Mouse (Mus musculus): ENCODE results near the gene Hormad1.
"Not testable (repeated sequence)": the region's sequence is repeated elsewhere in the genome, so short reads cannot be mapped to it uniquely, and the experiment has no call there.

Hormad1 gene

GRCm38 (mm10) chr3:95569585-95569984 lies 10.1 kb downstream of the Hormad1 start:
- no peak for DNase-seq

GRCm38 (mm10) chr3:95587754-95588603 lies 28.5 kb downstream of the Hormad1 start:
- DNase-seq, result no peak

GRCm38 (mm10) chr3:95588604-95589086 lies 29.2 kb downstream of the Hormad1 start, which contains the start of gene Golph3l:
Gene Golph3l, plus strand, starts transcription at chr3:95588934.
- peak; percentile 94 to 95 for DNase-seq

DNA sequence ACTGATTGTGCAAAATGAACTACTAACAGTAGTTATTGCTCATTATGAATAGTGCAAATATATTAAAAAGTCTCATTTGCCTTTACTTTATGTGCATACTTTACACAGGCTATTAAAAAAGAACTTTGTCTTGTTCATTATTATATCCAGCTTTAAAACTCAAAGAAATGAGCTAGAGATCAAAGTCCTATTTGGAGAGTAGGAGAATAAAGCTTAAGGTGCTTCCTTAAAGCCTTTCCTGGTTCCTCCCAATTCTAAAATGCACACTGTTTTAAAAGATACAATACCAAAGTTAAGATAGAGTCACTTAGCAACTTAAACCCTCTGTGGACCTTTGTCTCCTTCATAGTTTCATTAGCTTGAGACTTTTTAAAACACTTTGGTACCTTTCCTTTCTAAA lies 39.3 kb downstream of the Hormad1 start:
- no peak for DNase-seq

- no peak for DNase-seq
These were observed 41.8 kb downstream of the Hormad1 start for GRCm38 (mm10) chr3:95601287-95601686.

DNA sequence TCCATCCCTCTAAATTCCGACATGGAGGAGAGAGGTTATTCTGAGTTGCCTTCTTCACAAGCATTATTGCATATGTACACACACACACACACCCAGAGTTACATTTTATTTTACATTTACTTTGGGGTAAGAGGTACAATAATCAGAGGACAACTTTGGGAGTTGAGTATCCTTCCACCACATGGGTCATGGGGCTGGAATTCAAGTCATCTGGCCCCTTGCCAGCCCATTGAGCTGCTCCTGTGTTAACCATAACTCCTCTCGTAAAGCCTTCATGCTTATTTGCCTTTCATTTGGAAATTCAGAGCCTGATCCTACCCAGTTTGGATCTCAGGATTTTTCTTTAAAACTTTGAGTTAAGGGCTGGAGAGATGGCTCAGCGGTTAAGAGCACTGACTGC lies 46.6 kb downstream of the Hormad1 start:
- DNase-seq, result no peak

- DNase-seq, result no peak
These were observed 49.7 kb downstream of the Hormad1 start for GRCm38 (mm10) chr3:95609195-95609594.

GRCm38 (mm10) chr3:95613996-95614395 lies 54.5 kb downstream of the Hormad1 start:
- DNase-seq, result no peak

DNA sequence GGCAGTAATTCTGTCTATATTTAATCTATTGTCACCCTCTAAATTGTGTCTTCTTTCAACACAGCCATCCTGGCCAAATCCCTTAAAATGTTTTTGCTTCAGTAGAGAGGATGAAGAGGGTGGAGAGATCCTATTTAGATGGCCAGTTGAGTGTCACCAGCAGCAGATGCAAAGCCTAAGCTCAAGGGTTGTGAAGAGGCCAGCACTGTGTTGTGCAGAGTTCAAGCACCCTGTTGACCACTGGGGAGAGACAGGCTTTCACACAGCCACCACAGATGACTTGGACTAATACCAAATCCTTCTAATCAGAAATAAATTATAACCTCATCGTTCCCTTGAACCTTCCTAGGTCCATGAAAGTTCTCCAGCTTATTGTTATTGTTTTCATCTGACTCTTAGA lies 59.0 kb downstream of the Hormad1 start:
- no peak for DNase-seq

DNA sequence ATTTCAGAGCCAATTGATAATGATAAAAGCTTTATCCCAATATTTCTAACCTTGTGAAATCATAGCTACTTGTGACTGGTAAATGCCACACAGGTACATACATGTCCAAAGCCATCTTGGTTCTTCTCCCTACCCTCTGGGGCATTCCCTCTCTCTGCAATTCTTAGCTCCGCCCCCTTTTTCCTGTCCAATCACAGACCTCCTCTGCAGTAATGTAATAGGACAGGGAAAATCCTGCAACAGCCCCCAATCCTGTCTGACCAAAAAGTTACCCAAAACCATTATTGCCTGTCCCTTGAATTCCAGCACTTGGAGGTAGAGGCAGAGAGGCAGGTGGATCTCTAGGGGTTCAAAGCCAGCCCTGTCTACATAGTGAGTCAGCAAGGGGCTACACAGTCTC lies 61.8 kb downstream of the Hormad1 start:
- no peak for DNase-seq

- DNase-seq, result not testable (repeated sequence)
These were observed 62.9 kb downstream of the Hormad1 start for GRCm38 (mm10) chr3:95622421-95622820.

DNA sequence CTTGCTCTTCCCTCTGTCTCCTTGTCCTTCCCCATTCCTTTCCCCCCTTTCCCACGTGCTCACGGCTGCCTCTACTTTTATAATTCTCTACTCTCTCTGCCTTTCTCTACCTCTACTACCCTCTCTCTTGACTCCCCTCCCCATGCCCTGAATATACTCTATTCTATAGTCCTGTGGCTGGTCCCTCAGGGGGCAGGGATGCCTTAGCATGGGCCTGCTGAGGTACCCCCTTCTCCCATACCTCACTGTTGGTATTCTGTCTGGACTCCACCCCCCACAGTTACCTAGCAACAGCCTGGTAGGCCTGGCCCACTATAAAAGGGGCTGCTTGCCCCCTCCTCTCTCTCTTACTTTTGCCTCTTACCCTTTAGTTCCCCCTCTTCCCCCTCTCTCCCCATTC lies 64.1 kb downstream of the Hormad1 start:
- DNase-seq, result no peak

DNA sequence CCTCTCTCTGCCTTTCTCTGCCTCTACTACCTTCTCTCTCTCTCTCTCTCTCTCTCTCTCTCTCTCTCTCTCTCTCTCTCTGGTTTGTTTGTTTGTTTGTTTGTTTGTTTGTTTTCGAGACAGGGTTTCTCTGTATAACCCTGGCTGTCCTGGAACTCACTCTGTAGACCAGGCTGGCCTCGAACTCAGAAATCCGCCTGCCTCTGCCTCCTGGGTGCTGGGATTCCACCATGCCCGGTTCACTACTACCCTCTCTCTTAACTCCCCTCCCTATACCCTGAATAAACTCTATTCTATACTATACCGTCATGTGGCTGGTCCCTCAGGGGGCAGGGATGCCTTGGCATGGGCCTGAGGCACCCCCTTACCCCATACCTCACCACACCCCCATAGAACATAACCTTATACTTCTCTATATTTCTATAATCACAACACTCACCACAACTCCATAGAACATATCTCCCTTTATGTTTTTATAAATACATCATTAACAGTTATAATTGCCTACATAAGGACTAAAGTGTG lies 64.6 kb downstream of the Hormad1 start:
- not testable (repeated sequence) for DNase-seq

DNA sequence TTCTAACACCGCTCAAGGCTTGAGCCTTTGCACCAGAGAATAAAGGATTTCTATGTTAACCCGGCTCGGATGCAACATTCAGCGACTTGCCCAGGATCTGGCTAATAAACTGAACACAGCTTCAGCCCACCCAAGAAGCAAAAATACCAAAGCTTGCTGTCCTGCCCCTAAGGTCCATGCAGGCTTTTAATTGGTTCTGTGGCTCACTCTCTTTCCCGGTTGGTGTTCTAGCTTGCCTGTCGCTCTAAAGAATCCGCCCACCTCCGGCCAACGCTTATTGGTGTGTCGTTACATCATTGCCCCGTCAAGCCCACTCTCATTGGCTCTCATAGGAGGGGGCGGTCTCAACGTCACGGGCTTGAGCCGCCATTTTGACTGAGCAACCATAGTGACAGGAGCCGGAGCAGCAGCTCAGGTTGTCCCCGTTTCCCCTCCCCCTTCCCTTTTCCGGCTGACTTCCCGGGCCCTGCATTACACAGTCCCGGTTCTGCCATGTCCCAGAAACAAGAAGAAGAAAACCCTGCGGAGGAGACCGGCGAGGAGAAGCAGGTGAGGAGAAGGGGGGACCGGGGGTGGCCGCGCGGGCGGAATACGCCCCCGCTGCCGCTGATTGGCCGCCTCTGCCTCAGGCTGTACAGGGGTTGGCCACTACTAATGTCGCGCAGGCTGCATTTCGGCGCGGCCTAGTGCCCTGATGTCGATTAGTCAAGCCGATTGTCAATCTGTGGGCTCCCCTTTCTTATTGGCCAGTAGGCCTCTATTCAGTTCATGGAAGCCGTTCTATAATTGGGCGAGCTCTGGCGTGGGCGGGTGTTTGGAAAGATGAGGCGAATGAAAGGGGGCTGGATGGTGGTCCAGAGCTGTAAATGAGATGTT lies 65.4 kb downstream of the Hormad1 start, which contains the start of gene Ensa:
Gene Ensa (plus strand): TSS at position 366 of the 876 bp plus-strand sequence.
- peak; percentile 96 for DNase-seq

DNA sequence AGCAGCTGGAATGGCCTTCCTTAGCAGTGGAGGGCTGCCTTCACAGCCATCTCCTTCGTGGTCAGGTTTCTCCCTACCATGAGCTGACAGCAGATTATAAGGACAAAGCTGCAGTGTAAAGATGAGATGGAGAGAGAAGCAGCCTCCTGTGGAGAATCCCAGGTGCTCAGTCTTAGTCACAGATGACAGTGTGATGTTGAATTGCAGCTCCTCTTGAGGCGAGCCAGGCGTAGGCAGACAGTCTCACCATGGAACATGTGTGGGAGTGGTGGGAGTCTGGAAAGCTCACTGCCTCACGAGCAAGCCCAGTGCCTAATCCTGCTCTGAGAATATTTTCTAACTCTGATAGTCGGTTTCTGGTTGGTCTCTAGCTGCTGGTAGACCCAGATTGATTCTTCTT lies 68.3 kb downstream of the Hormad1 start:
- no peak for DNase-seq

DNA sequence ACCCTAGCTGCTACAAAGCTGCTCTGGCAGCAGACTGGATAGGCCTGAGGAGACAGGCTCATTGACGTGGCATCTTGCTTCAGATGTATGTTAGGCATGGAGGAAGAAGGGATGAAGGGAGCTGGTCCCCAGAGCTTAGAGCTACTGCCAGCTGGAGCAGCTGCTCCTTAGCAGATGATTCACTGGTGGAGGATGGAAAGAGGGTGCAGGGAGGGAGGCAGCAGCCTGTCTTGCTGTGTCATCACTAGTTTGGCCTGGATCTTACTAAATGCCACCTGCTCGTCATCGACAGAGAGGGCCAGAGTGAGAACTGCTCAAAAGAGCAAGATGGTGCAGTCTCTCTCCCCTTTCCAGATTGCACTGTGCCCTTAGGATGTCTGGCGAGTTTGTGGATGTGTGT lies 70.3 kb downstream of the Hormad1 start:
- DNase-seq, result peak; percentile 27 to 42

- no peak for DNase-seq
These were observed 71.4 kb downstream of the Hormad1 start for GRCm38 (mm10) chr3:95630856-95631255.

GRCm38 (mm10) chr3:95631304-95631703 lies 71.8 kb downstream of the Hormad1 start:
- no peak for DNase-seq

- DNase-seq, result no peak
These were observed 73.4 kb downstream of the Hormad1 start for GRCm38 (mm10) chr3:95632648-95633588.

- no peak for DNase-seq
These were observed 76.2 kb downstream of the Hormad1 start for GRCm38 (mm10) chr3:95635636-95636035.

- no peak for DNase-seq
These were observed 76.6 kb downstream of the Hormad1 start for GRCm38 (mm10) chr3:95636072-95636471.

Measured in cerebellum, postnatal 14 days (tissue).